Mouse (Mus musculus): ENCODE results near the gene Haus7.

DNA sequence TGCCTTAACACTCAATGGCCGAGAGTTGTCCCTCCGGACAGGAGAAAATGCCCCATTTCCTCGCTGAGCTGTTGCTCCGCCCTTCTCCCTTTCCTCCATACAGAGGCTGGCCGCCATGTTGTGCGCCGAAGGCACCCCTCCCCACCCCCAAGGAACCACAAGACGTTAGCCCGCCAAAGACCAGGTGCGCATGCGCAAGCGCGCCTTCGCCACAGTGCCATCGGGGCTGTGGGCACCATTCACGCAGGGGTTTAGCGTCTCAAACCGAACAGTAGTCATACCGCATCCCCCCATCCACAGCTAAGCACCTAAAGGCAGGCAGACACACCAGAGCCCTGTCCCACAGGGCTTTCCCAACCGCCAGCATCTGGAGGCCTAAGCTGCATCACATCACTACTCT is 57.9 kb downstream of the Haus7 start:
- TF ChIP-seq GATA1 (IDR thresholded peaks at IDR 0.05; ENCODE audit: low read length), result no peak
- no peak for TF ChIP-seq TAL1 (IDR thresholded peaks at IDR 0.05; ENCODE audit: low read length)
